Mouse (Mus musculus): ENCODE data around the gene Gmeb1. TPM values are rescaled to one million over a fixed set of nuclear protein-coding genes. Genes with fewer than 3 reads are reported as not detected.
"Not testable (repeated sequence)": the region's sequence is repeated elsewhere in the genome, so short reads cannot be mapped to it uniquely, and the experiment has no call there.

The Gmeb1 gene
- polyA plus RNA-seq, 1 experiment from 2014 or later, result 53.3 TPM

DNA sequence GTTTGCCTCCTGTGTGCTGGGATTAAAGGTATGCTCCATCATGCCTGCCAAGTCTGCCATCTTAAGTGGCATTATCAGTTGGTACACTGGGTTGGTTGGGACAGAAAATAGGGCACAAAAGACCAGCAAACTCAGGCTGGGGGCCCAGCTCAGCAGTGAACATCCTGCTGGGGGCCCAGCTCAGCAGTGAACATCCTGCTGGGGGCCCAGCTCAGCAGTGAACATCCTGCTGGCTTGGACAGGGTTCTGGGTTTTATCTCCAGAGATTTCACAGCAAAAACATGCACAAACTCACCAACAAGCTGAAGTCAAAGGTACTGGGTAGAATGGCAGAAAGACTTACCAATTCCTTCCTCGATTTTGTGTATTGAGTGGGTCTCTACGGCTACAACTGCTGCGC lies 15.8 kb downstream of the Gmeb1 start:
- H3K27ac ChIP-seq (replicated peaks), result no peak overlapping the region
- no peaks in the 10 kb centered on the region for H3K4me1 ChIP-seq
- H3K9ac ChIP-seq (replicated peaks), result no peak overlapping the region
- no peaks in the 10 kb centered on the region for H3K9me3 ChIP-seq
- no peak for ATAC-seq (replicated peaks)
- no peak overlapping the region for H3K4me3 ChIP-seq
- H3K36me3 ChIP-seq, result peaks cover 81% of the 10 kb centered on the region
- no peaks in the 10 kb centered on the region for H3K27me3 ChIP-seq
- 94% methylated on average over 3 of the region's 3 CpGs for WGBS
- H3K4me2 ChIP-seq (replicated peaks), result no peak overlapping the region

DNA sequence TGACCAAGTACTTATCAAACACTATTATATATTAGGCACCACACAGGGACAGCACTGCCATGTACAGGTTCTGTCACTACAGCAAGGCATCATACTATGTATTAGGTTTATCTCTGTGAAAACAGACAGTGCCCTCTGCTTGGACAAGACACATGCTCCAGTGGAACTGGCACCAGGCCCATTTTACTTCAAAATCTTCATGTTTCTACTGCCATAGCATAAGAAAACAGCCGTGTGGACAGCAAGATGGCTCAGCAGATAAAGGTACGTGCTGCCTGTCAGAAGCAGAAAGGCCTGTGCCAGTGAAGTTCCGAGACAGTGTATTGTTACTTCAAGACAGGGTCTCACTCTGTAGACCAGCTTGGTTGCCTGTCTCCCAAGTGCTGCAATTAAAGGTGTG lies 20.2 kb downstream of the Gmeb1 start:
- H3K36me3 ChIP-seq, result peaks cover 77% of the 10 kb centered on the region
- WGBS, result 92% methylated on average over 3 of the region's 3 CpGs

GRCm38 (mm10) chr4:132240367-132240766 lies 21.0 kb downstream of the Gmeb1 start:
- no peak overlapping the region for H3K4me2 ChIP-seq (replicated peaks)
- H3K4me3 ChIP-seq, result no peak overlapping the region
- no peak for ATAC-seq (replicated peaks)
- H3K27me3 ChIP-seq, result no peaks in the 10 kb centered on the region
- no peaks in the 10 kb centered on the region for H3K4me1 ChIP-seq
- H3K9ac ChIP-seq (replicated peaks), result no peak overlapping the region
- H3K27ac ChIP-seq (replicated peaks), result no peak overlapping the region
- peaks cover 76% of the 10 kb centered on the region for H3K36me3 ChIP-seq
- 92% methylated on average over 3 of the region's 3 CpGs for WGBS
- H3K9me3 ChIP-seq, result no peaks in the 10 kb centered on the region

More for the DNA sequence above, 20.2 kb downstream of the Gmeb1 start:
- H3K4me2 ChIP-seq (replicated peaks), result no peak overlapping the region
- no peak overlapping the region for H3K27ac ChIP-seq (replicated peaks)
- no peak overlapping the region for H3K9ac ChIP-seq (replicated peaks)
- H3K27me3 ChIP-seq, result no peaks in the 10 kb centered on the region
- no peaks in the 10 kb centered on the region for H3K9me3 ChIP-seq
- no peak overlapping the region for H3K4me3 ChIP-seq
- ATAC-seq (replicated peaks), result no peak
- H3K4me1 ChIP-seq, result no peaks in the 10 kb centered on the region

- 92% methylated on average over 4 of the region's 4 CpGs for WGBS
- ATAC-seq (replicated peaks), result no peak
- Histone ChIP-seq H3K9ac (replicated peaks) (no peak overlapping the region), H3K36me3 (peaks cover 80% of the 10 kb centered on the region), H3K4me2 (replicated peaks) (no peak overlapping the region), H3K27me3 (no peaks in the 10 kb centered on the region), H3K27ac (replicated peaks) (no peak overlapping the region), H3K4me3 (no peak overlapping the region), H3K9me3 (no peaks in the 10 kb centered on the region), H3K4me1 (no peaks in the 10 kb centered on the region)
Observed at GRCm38 (mm10) chr4:132238356-132238755, 23.0 kb downstream of the Gmeb1 start.

- WGBS, result 94% methylated on average over 8 of the region's 8 CpGs
- H3K9ac ChIP-seq (replicated peaks), result no peak overlapping the region
- H3K4me1 ChIP-seq, result no peaks in the 10 kb centered on the region
- no peak overlapping the region for H3K4me2 ChIP-seq (replicated peaks)
- H3K27ac ChIP-seq (replicated peaks), result no peak overlapping the region
- ATAC-seq (replicated peaks), result no peak
- no peaks in the 10 kb centered on the region for H3K9me3 ChIP-seq
- H3K4me3 ChIP-seq, result no peak overlapping the region
- H3K36me3 ChIP-seq, result peaks cover 79% of the 10 kb centered on the region
- H3K27me3 ChIP-seq, result no peaks in the 10 kb centered on the region
Observed at GRCm38 (mm10) chr4:132234710-132235109, 26.7 kb downstream of the Gmeb1 start.

- no peak overlapping the region for H3K4me3 ChIP-seq
- peaks cover 85% of the 10 kb centered on the region for H3K36me3 ChIP-seq
- no peak overlapping the region for H3K4me2 ChIP-seq (replicated peaks)
- WGBS, result 97% methylated on average over 5 of the region's 5 CpGs
- no peaks in the 10 kb centered on the region for H3K4me1 ChIP-seq
- no peak for ATAC-seq (replicated peaks)
- H3K9ac ChIP-seq (replicated peaks), result no peak overlapping the region
- H3K27ac ChIP-seq (replicated peaks), result no peak overlapping the region
- no peaks in the 10 kb centered on the region for H3K9me3 ChIP-seq
- H3K27me3 ChIP-seq, result no peaks in the 10 kb centered on the region
Observed at GRCm38 (mm10) chr4:132230422-132230821, 31.0 kb downstream of the Gmeb1 start.

GRCm38 (mm10) chr4:132222001-132222400 lies 39.4 kb downstream of the Gmeb1 start:
- not testable (repeated sequence) for H3K27me3 ChIP-seq; H3K4me1 ChIP-seq; H3K9me3 ChIP-seq; H3K4me3 ChIP-seq; ATAC-seq (replicated peaks); H3K4me2 ChIP-seq (replicated peaks); H3K9ac ChIP-seq (replicated peaks); H3K27ac ChIP-seq (replicated peaks)
- peaks cover 34% of the 10 kb centered on the region for H3K36me3 ChIP-seq
- 97% methylated on average over 5 of the region's 5 CpGs for WGBS

- not testable (repeated sequence) for H3K9ac ChIP-seq (replicated peaks); H3K9me3 ChIP-seq; ATAC-seq (replicated peaks); H3K4me1 ChIP-seq; H3K4me3 ChIP-seq; H3K36me3 ChIP-seq; H3K4me2 ChIP-seq (replicated peaks); H3K27ac ChIP-seq (replicated peaks); H3K27me3 ChIP-seq
- 71% methylated on average over 5 of the region's 6 CpGs for WGBS
Observed at GRCm38 (mm10) chr4:132218439-132218838, 43.0 kb downstream of the Gmeb1 start.

DNA sequence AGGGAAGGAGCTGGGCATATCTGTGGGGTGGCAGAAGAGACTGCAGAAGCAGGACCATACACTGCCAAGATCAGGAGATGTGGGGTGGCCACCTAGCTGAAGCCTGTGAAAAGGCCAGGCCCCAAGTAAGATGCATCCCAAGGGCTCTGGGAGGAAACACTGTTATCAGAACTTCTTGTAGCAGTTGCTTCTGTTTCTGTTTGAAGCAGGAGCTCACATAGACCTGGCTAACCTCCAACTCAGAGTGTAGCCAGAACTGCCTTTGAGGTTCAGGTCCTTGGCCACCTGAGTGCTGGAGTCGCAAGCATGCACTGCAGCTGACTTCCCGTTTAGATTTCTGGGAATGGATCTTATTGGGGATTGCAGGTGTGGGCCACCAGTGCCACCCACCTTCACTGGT lies 43.6 kb downstream of the Gmeb1 start:
- Histone ChIP-seq H3K36me3 (peaks cover 3% of the 10 kb centered on the region; the same call in 1 of the 2 replicates), H3K4me2 (replicated peaks) (no peak overlapping the region), H3K9me3 (no peaks in the 10 kb centered on the region), H3K27me3 (no peaks in the 10 kb centered on the region), H3K9ac (replicated peaks) (no peak overlapping the region), H3K27ac (replicated peaks) (no peak overlapping the region), H3K4me1 (no peaks in the 10 kb centered on the region), H3K4me3 (no peak overlapping the region)
- no peak for ATAC-seq (replicated peaks)
- WGBS, result 83% methylated on average over 2 of the region's 2 CpGs

DNA sequence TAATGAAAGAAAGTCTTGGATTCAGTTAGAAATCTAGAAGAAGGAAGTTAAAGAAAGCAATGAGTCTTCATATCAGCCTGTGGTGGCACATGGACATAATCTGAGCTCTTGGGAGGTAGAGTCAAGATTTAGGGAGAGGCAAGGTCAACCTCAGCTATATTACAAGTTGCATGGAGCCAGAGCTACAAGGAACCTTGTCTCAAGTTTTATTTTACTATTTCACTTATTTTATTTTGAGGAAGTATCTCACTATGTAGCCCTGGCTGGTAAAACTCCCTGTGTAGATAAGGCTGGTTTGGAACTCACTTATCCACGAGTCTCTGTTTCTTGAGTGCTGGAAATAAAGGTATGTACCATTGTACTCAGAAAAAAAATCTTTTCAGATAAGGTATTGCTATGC lies 44.8 kb downstream of the Gmeb1 start:
- Histone ChIP-seq H3K9ac (replicated peaks) (no peak overlapping the region), H3K36me3 (no peaks in the 10 kb centered on the region), H3K4me3 (no peak overlapping the region), H3K9me3 (no peaks in the 10 kb centered on the region), H3K27me3 (no peaks in the 10 kb centered on the region), H3K4me2 (replicated peaks) (no peak overlapping the region), H3K27ac (replicated peaks) (no peak overlapping the region), H3K4me1 (0 out of 2 replicates have a peak, but pooled peaks cover 3% of the 10 kb centered on the region)
- no peak for ATAC-seq (replicated peaks)
- WGBS, result 77% methylated on average over 1 of the region's 1 CpGs

GRCm38 (mm10) chr4:132214847-132215246 lies 46.6 kb downstream of the Gmeb1 start:
- H3K4me1 ChIP-seq, result peaks cover 12% of the 10 kb centered on the region
- no peak overlapping the region for H3K4me3 ChIP-seq
- WGBS, result 70% methylated on average over 4 of the region's 4 CpGs
- no peaks in the 10 kb centered on the region for H3K27me3 ChIP-seq
- H3K9me3 ChIP-seq, result no peaks in the 10 kb centered on the region
- H3K9ac ChIP-seq (replicated peaks), result no peak overlapping the region
- ATAC-seq (replicated peaks), result no peak
- H3K27ac ChIP-seq (replicated peaks), result no peak overlapping the region
- no peak overlapping the region for H3K4me2 ChIP-seq (replicated peaks)
- H3K36me3 ChIP-seq, result no peaks in the 10 kb centered on the region

GRCm38 (mm10) chr4:132211953-132212734 lies 49.3 kb downstream of the Gmeb1 start, which contains the start of gene Ythdf2:
Ythdf2 (minus strand) TSS chr4:132212303.
- Histone ChIP-seq H3K27me3 (no peaks in the 10 kb centered on the region), H3K4me1 (peaks cover 34% of the 10 kb centered on the region), H3K4me3 (peak within 1 kb of the TSS; percentile 98), H3K9me3 (no peaks in the 10 kb centered on the region), H3K27ac (replicated peaks) (peak within 1 kb of the TSS; percentile 95), H3K4me2 (replicated peaks) (peak within 1 kb of the TSS; percentile 59), H3K36me3 (peaks cover 15% of the 10 kb centered on the region), H3K9ac (replicated peaks) (peak within 1 kb of the TSS; percentile 100)
- ATAC-seq (replicated peaks), result peak; percentile 99
- 1% methylated on average over 78 of the region's 78 CpGs for WGBS
